Mouse (Mus musculus) liver, postnatal 0 days (tissue): Measurements from ENCODE around the gene Scarb2. TPM values are rescaled to one million over a fixed set of nuclear protein-coding genes. Genes with fewer than 3 reads are reported as not detected.
A peak's percentile ranks its signal among the peaks of the same experiment; 100 is the strongest.

Experiments
- ATAC-seq: fragments of 200-750 bp; cut with Nextera tagmentation; 2 replicates; pipeline ENCODE4 v1.8.0; 2017; ENCODE audit warnings: mild to moderate bottlenecking, moderate library complexity
- DNase-seq: peaks from one replicate; pipeline ENCODE4 v3.0.0-alpha.2; 2016
- H3K27ac ChIP-seq: fragments of 300-500 bp; sonication (generic); 2 replicates; pipeline ENCODE4 v1.5.1; 2014; ENCODE audit warnings: antibody characterized with exemption, moderate library complexity, mild to moderate bottlenecking, low read depth
- H3K27me3 ChIP-seq: fragments of 300-500 bp; sonication (generic); 2 replicates; pipeline ENCODE4 v1.6.1; 2014; ENCODE audit warnings: low read length, control low read depth, mixed read lengths; ENCODE audit not compliant: insufficient read depth
- H3K36me3 ChIP-seq: fragments of 300-500 bp; sonication (generic); replicated peaks from 2 replicates; pipeline ENCODE4 v1.6.1; 2014; ENCODE audit warnings: mild to moderate bottlenecking, control low read depth, low read length, moderate library complexity, mixed read lengths; ENCODE audit not compliant: insufficient read depth
- H3K4me1 ChIP-seq: fragments of 300-500 bp; sonication (generic); 2 replicates; pipeline ENCODE4 v1.6.1; 2014; ENCODE audit warnings: antibody characterized with exemption, mild to moderate bottlenecking, control low read depth; ENCODE audit not compliant: insufficient read depth
- H3K4me2 ChIP-seq: fragments of 300-500 bp; sonication (generic); 2 replicates; pipeline ENCODE4 v1.6.1; 2014; ENCODE audit warnings: low read depth, mild to moderate bottlenecking, low read length, moderate library complexity, mixed read lengths
- H3K4me3 ChIP-seq: fragments of 300-500 bp; sonication (generic); 2 replicates; pipeline ENCODE4 v1.5.1; 2014; ENCODE audit warnings: low read depth, low read length
- H3K9ac ChIP-seq: fragments of 300-500 bp; sonication (generic); replicated peaks from 2 replicates; pipeline ENCODE4 v1.6.1; 2014; ENCODE audit warnings: mild to moderate bottlenecking, moderate library complexity
- H3K9me3 ChIP-seq: fragments of 300-500 bp; sonication (generic); 2 replicates; pipeline ENCODE4 v1.6.1; 2016; ENCODE audit warnings: mild to moderate bottlenecking, control low read depth, low read length, mixed read lengths
- CTCF ChIP-seq: sonication (generic); IDR thresholded peaks from 2 replicates; pipeline ENCODE4 v1.5.1; 2016; ENCODE audit warnings: antibody characterized with exemption, low read depth
- EP300 ChIP-seq: IDR thresholded peaks from 2 replicates; pipeline ENCODE4 v1.6.1; 2016; ENCODE audit warnings: antibody characterized with exemption, low read depth, mild to moderate bottlenecking
- WGBS: fragments of 180-500 bp; shearing (Covaris S2); extraction: QIAGEN DNeasy Blood & Tissue Kit; methylation state at CpG from one replicate; pipeline ENCODE4 v1.1.7; 2014; ENCODE audit not compliant: insufficient replicate concordance; 5-methylcytosine and 5-hydroxymethylcytosine counted together
- polyA plus RNA-seq: library from polyadenylated mRNA; unstranded; fragments of >200 nt; fragmentation: Nextera tagmentation; extraction: Ambion mirVana; gene quantifications from 2 replicates; pipeline ENCODE4 v1.2.1, GENCODE M21; 2015

Scarb2 gene
- polyA plus RNA-seq, 1 experiment from 2014 or later = 16.3 TPM

DNA sequence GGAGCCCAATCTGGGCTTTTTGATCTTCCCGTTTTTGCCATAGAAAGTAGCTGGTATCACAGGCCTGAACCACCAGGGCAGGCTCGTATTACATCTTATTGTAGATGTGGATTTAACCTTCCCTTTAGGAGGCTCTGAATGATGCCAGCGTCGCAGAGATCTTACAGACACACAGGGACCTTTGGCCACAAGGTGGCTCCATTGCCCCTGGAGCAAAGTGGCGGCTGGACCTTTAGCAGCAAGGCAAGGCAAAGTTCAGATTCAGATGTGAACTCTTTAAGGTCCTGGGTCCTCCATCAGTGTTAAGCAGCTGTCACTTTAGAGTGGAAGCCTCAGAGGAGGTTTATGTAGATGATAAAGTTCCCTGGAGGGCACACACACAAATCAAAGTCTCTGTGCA lies 45.3 kb downstream of the Scarb2 start:
- Histone ChIP-seq H3K27ac (no peak overlapping the region), H3K36me3 (peaks cover 19% of the 10 kb centered on the region), H3K9ac (no peak overlapping the region), H3K4me1 (0 out of 2 replicates have a peak, but pooled peaks cover 2% of the 10 kb centered on the region), H3K4me3 (no peak overlapping the region), H3K9me3 (no peaks in the 10 kb centered on the region), H3K4me2 (no peak overlapping the region), H3K27me3 (no peaks in the 10 kb centered on the region)
- TF ChIP-seq EP300 = no peak
- TF ChIP-seq CTCF = peak; percentile 86
- DNase-seq (peak; percentile 66), ATAC-seq (peak; percentile 47; the same call in 1 of the 2 replicates)
- WGBS = 37% methylated on average over 5 of the region's 5 CpGs

DNA sequence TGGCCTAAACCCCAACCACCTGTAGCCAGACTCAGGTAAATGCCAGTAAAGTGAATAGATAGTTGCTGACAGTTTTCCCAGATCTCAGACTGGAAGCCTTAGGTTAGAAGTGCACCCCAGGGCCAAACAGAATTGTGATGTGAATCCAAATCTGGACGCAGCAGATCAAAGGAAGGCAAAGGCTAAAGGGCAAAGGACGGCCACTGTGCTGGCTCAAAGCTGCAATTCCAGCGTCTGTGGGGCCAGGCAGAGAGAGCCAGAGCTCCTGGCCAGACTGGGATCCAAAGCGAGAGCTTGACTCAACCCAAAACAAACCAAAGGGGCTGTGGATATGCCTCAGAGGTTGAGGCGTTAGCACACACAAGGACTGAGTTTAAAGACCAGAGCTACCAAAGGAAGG lies 47.9 kb downstream of the Scarb2 start:
- H3K27ac ChIP-seq = no peak overlapping the region
- ATAC-seq (peak; percentile 54), DNase-seq (peak; percentile 37)
- WGBS = 49% methylated on average over 5 of the region's 5 CpGs
- H3K4me3 ChIP-seq = no peak overlapping the region
- TF ChIP-seq CTCF (no peak), EP300 (no peak)
- peaks cover 30% of the 10 kb centered on the region for H3K36me3 ChIP-seq
- H3K9ac ChIP-seq = no peak overlapping the region
- H3K4me2 ChIP-seq = no peak overlapping the region
- H3K27me3 ChIP-seq = no peaks in the 10 kb centered on the region
- H3K9me3 ChIP-seq = no peaks in the 10 kb centered on the region
- H3K4me1 ChIP-seq = 0 out of 2 replicates have a peak, but pooled peaks cover 2% of the 10 kb centered on the region

DNA sequence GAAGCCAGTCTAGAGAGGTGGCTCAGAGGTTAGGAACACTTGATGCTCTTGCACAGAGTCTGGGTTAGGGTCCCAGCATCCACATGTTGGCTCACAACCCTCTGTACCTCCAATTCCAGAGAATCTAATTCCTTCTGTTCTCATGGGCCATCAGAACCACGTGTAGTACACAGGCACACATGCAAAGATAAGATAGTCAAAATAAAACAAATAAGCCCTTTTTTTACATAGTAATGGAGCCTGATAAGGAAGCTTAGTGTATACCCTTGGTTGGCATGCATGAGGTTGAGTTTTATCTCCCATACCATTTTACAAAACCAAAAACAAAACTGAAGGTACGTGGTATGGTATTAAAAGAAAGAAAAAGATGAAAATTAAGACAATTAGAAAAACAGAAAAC lies 49.2 kb downstream of the Scarb2 start:
- Histone ChIP-seq H3K27me3 (no peaks in the 10 kb centered on the region), H3K9me3 (no peaks in the 10 kb centered on the region), H3K27ac (no peak overlapping the region), H3K4me1 (0 out of 2 replicates have a peak, but pooled peaks cover 2% of the 10 kb centered on the region), H3K4me2 (no peak overlapping the region), H3K9ac (no peak overlapping the region), H3K4me3 (no peak overlapping the region), H3K36me3 (peaks cover 38% of the 10 kb centered on the region)
- no peak for TF ChIP-seq CTCF
- peak; percentile 46; the same call in 1 of the 2 replicates for TF ChIP-seq EP300
- DNase-seq (no peak), ATAC-seq (peak; percentile 33; the same call in 1 of the 2 replicates)
- WGBS = 47% methylated on average over 2 of the region's 2 CpGs

DNA sequence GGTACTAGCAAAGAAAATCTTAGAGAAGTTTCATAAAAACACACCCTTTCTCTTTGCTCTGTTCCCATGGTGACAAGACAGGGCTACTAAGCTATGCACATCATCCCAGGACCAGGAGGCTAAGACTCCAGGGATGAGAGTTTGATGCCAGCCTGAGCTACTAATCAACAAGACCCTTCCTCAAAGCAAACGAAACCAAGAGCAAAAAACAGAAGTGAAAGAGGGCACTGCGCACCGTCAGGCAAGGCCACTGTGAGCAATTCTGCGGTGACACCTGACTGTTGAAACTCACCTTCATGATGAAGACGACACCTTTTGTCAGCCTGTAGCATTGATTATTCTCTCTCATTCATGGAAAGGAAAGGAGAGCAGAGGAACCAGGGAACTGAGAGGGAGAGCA lies 53.8 kb downstream of the Scarb2 start:
- no peak for ATAC-seq
- no peaks in the 10 kb centered on the region for H3K27me3 ChIP-seq
- WGBS = 84% methylated on average over 5 of the region's 5 CpGs
- TF ChIP-seq EP300 (no peak), CTCF (no peak)
- H3K27ac ChIP-seq = no peak overlapping the region
- H3K4me3 ChIP-seq = no peak overlapping the region
- H3K4me2 ChIP-seq = no peak overlapping the region
- H3K9ac ChIP-seq = no peak overlapping the region
- peaks cover 65% of the 10 kb centered on the region for H3K36me3 ChIP-seq
- no peaks in the 10 kb centered on the region for H3K9me3 ChIP-seq
- H3K4me1 ChIP-seq = 0 out of 2 replicates have a peak, but pooled peaks cover 2% of the 10 kb centered on the region
- no peak for DNase-seq

DNA sequence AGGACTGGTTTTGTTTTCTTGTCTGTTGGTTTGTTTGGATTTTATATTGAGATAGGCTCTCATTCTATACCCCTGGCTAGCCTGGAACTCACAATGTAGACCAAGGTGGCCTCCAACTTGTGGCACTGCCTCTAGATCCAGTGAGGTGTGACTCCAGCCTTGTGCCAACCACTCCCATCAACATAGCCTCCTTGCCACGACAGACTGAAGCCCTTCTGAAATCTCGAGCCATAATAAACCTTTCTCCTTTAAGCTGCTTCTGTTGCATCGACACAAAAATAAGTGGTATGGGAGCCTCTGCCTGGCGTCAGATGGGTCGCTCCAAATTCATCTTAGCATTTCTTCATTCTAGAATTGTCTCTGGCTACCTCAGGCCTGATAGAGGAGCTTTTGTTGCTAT lies 59.9 kb downstream of the Scarb2 start:
- ATAC-seq (no peak), DNase-seq (no peak)
- Histone ChIP-seq H3K27me3 (no peaks in the 10 kb centered on the region), H3K9me3 (no peaks in the 10 kb centered on the region), H3K9ac (no peak overlapping the region), H3K27ac (no peak overlapping the region), H3K4me2 (no peak overlapping the region), H3K36me3 (peaks cover 59% of the 10 kb centered on the region), H3K4me1 (no peaks in the 10 kb centered on the region), H3K4me3 (no peak overlapping the region)
- 87% methylated on average over 5 of the region's 5 CpGs for WGBS
- TF ChIP-seq EP300 (no peak), CTCF (no peak)

DNA sequence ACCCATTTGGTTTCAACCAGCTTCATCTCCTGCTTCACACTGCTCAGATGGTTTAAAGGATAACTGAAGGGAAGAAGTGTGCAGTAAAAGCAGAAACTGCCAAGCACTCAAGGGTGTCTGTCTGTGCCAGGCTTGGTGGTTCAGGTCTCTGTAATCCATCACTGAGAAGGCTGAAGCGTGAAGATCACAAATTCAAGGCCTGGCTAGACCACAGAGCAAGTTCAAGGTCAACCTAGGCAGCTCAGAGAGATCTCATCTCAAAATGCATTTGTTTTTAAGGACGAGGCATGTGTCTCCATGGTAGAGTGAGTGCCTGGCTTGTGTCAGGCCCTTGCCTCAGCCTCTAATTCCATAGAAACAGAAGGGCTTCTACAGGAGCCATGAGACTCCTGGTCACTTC lies 61.6 kb downstream of the Scarb2 start:
- 95% methylated on average over 2 of the region's 2 CpGs for WGBS
- Histone ChIP-seq H3K9ac (no peak overlapping the region), H3K27ac (no peak overlapping the region), H3K4me3 (no peak overlapping the region), H3K36me3 (peaks cover 42% of the 10 kb centered on the region), H3K9me3 (no peaks in the 10 kb centered on the region), H3K4me1 (peaks cover 3% of the 10 kb centered on the region; the same call in 1 of the 2 replicates), H3K27me3 (no peaks in the 10 kb centered on the region), H3K4me2 (no peak overlapping the region)
- DNase-seq (no peak), ATAC-seq (no peak)
- no peak for TF ChIP-seq CTCF
- no peak for TF ChIP-seq EP300

DNA sequence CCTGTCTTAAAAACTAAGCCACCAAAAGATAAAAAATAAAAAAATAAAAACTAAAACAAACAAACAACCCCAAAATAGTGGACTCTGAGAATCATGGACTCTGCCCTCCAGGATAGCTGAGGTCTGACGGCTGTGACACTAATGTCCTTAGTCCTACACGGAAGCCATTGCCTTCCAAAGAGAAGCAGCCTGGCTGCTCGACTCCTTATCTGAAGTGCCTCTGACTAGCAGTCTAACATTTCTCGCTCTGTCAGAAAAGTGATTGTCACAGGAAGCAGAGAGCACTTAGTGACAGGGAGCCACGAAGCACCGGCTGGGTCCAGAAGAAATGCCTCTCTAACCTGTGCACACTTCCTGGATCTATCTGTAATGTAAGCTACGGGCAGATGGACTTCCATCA lies 63.7 kb downstream of the Scarb2 start:
- ATAC-seq = peak; percentile 17
- no peak overlapping the region for H3K4me3 ChIP-seq
- H3K4me1 ChIP-seq = peaks cover 9% of the 10 kb centered on the region
- H3K27me3 ChIP-seq = no peaks in the 10 kb centered on the region
- no peak overlapping the region for H3K4me2 ChIP-seq
- 43% methylated on average over 7 of the region's 7 CpGs for WGBS
- H3K27ac ChIP-seq = peak overlapping the region; percentile 62
- H3K9me3 ChIP-seq = no peaks in the 10 kb centered on the region
- peaks cover 24% of the 10 kb centered on the region for H3K36me3 ChIP-seq
- no peak for TF ChIP-seq CTCF
- TF ChIP-seq EP300 = no peak
- no peak for DNase-seq
- H3K9ac ChIP-seq = no peak overlapping the region
